ENCODE assay signal across 21 mouse cellular contexts in genomic region chr15:88214286-88214685, GRCm38 (mm10).
DNase-seq lines count a peak whose midpoint lies in the region; ATAC-seq and TF ChIP-seq lines count a peak whose summit lies in the region.
"Had no signal": no experiment of that assay in that cellular context is flagged by ENCODE, and none has a peak within 500 bp of the region (broad histone marks: within the 10 kb centered on the region; RNA-seq: fewer than 3 reads in every experiment).

No protein-coding gene starts in this region.

- 53% methylated on average over 4 of the region's 4 CpGs for WGBS in forebrain, embryonic 12.5 days
- 41% methylated on average over 4 of the region's 4 CpGs for WGBS in forebrain, postnatal 0 days

- H3K9me3 ChIP-seq in forebrain, embryonic 12.5 days, result no peaks in the 10 kb centered on the region
- H3K9me3 ChIP-seq in forebrain, postnatal 0 days (ENCODE audit: low read length), result no peaks in the 10 kb centered on the region
- H3K9me3 ChIP-seq: embryonic facial prominence, embryonic 10.5 days; embryonic facial prominence, embryonic 12.5 days had no signal

- H3K27me3 ChIP-seq in forebrain, embryonic 12.5 days, result no peaks in the 10 kb centered on the region
- H3K27me3 ChIP-seq in forebrain, postnatal 0 days (ENCODE audit: insufficient read depth, low read length), result no peaks in the 10 kb centered on the region
- H3K27me3 ChIP-seq: CH12.LX; embryonic facial prominence, embryonic 12.5 days; Patski had no signal

- peak; percentile 20; the same call in 1 of the 2 replicates for ATAC-seq in forebrain, embryonic 12.5 days (ENCODE audit: low FRiP score)
- no peak for ATAC-seq in forebrain, postnatal 0 days
- ATAC-seq: activated CD4-positive, CD25-positive, alpha-beta regulatory T cell, adult 4 months; CD4-positive, CD25-positive, alpha-beta regulatory T cell, adult 4 months; forebrain, embryonic 16.5 days; Patski had no signal

- H3K4me3 ChIP-seq in forebrain, embryonic 12.5 days (replicated peaks), result no peak overlapping the region
- H3K4me3 ChIP-seq in forebrain, postnatal 0 days (ENCODE audit: low read depth, low read length), result no peak overlapping the region
- H3K4me3 ChIP-seq: embryonic facial prominence, embryonic 10.5 days; embryonic facial prominence, embryonic 12.5 days had no signal

- no peaks in the 10 kb centered on the region for H3K4me1 ChIP-seq in forebrain, embryonic 12.5 days
- H3K4me1 ChIP-seq in forebrain, postnatal 0 days (ENCODE audit: insufficient read depth), result no peaks in the 10 kb centered on the region
- H3K4me1 ChIP-seq: embryonic facial prominence, embryonic 10.5 days; embryonic facial prominence, embryonic 12.5 days had no signal

- no peak for DNase-seq in forebrain, postnatal 0 days
- peak; percentile 71 for DNase-seq in brain, embryonic 14.5 days (ENCODE audit: low read depth)
- peak; percentile 58 for DNase-seq in retina, postnatal 1 day
- no peak for DNase-seq in layer of hippocampus, adult 9-11 months
- DNase-seq: adrenal gland, adult 8-10 months; adrenal gland, postnatal 25 days; B cell, adult 2 months; cerebellum, adult 11-12 months; cerebellum, adult 2 months; cerebellum, adult 9-10 months; cerebellum, postnatal 10 days; cerebellum, postnatal 25 days had no signal

- TF ChIP-seq POLR2A in brain, embryonic 14.5 days (IDR thresholded peaks at IDR 0.05; ENCODE audit: borderline replicate concordance, extremely low read depth, insufficient read depth, insufficient read length, poor library complexity, severe bottlenecking), result no peak

- no peak overlapping the region for H3K4me2 ChIP-seq in forebrain, embryonic 12.5 days
- H3K4me2 ChIP-seq in forebrain, postnatal 0 days (ENCODE audit: low read depth), result no peak overlapping the region
- H3K4me2 ChIP-seq: embryonic facial prominence, embryonic 12.5 days had no signal

- no peak overlapping the region for H3K9ac ChIP-seq in forebrain, embryonic 12.5 days
- H3K9ac ChIP-seq in forebrain, postnatal 0 days, result no peak overlapping the region
- H3K9ac ChIP-seq: embryonic facial prominence, embryonic 12.5 days had no signal

- no peak overlapping the region for H3K27ac ChIP-seq in forebrain, embryonic 12.5 days
- H3K27ac ChIP-seq in forebrain, postnatal 0 days (ENCODE audit: low read depth, low read length), result no peak overlapping the region
- H3K27ac ChIP-seq: embryonic facial prominence, embryonic 10.5 days; embryonic facial prominence, embryonic 12.5 days had no signal

- H3K36me3 ChIP-seq in forebrain, embryonic 12.5 days (replicated peaks), result no peaks in the 10 kb centered on the region
- no peaks in the 10 kb centered on the region for H3K36me3 ChIP-seq in forebrain, postnatal 0 days (ENCODE audit: insufficient read depth)
- H3K36me3 ChIP-seq: embryonic facial prominence, embryonic 10.5 days; embryonic facial prominence, embryonic 12.5 days; G1E had no signal

- TF ChIP-seq CTCF in forebrain, postnatal 0 days (IDR thresholded peaks at IDR 0.05; ENCODE audit: low read depth), result no peak
- no peak for TF ChIP-seq CTCF in brain, embryonic 14.5 days (IDR thresholded peaks at IDR 0.05; ENCODE audit: borderline replicate concordance, extremely low read depth, insufficient read depth, insufficient read length)

Comparison
In these comparisons a context has a peak if more than half of its experiments do, and no peak if none do; other contexts are left out.
1. DNase-seq: peak in brain, embryonic 14.5 days (single experiment) and retina, postnatal 1 day (single experiment); none in forebrain, postnatal 0 days (single experiment) and layer of hippocampus, adult 9-11 months (single experiment).